Mouse (Mus musculus): ENCODE data around the gene Sez6l. TPM values are rescaled to one million over a fixed set of nuclear protein-coding genes. Genes with fewer than 3 reads are reported as not detected.

The Sez6l gene
- 16.0 and 16.4 TPM in 2 replicates for polyA plus RNA-seq (2016; fragmentation: Nextera tagmentation; extraction: Ambion mirVana)

DNA sequence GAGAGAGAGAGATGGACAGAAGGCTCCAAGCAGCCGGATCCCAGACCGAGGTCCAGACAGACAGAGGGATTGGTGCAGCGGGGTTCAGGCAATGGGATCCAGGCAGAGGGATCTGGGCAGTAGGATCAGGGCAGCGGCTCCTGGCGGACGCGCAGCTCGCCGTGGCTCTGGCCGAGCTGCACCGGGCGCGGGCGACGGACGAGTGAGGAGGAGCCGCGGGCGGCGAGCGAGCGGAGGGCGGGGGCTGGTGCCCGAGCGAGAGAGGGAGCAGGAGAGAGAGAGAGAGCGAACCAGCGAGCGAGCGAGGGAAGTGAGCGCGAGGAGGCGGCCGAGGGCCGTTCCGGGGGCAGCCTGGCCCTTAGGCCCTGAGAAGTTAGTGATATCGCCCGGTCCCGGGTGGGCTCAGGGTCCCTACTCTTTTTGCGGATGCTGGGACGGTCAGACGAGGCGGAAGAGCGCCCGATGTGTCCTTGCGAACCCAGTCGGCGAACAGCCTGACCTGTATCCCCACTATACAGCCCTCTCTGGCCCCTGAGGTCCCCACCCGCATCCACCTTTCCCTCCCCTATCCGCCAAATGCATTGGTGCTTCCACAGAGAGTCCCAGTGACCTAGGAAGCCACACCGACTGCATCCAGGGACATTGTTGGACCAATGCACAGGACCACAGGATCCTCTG lies at the start of gene Sez6l:
Gene Sez6l, minus strand, starts transcription at position 193 of the 678 bp plus-strand sequence.
- peaks cover 36% of the 10 kb centered on the region for H3K4me1 ChIP-seq
- H3K4me3 ChIP-seq, result peak within 1 kb of the TSS; percentile 65
- peak within 1 kb of the TSS; percentile 76 for H3K27ac ChIP-seq
- under 1% methylated on average over 42 of the region's 50 CpGs for WGBS
- peaks cover 72% of the 10 kb centered on the region for H3K27me3 ChIP-seq
- peak; percentile 73 for ATAC-seq (ENCODE audit: low FRiP score)
- H3K36me3 ChIP-seq, result no peaks in the 10 kb centered on the region
- H3K9me3 ChIP-seq (replicated peaks), result no peaks in the 10 kb centered on the region
- peak within 1 kb of the TSS; percentile 84 for H3K4me2 ChIP-seq (replicated peaks)
- H3K9ac ChIP-seq, result peak within 1 kb of the TSS; percentile 78

DNA sequence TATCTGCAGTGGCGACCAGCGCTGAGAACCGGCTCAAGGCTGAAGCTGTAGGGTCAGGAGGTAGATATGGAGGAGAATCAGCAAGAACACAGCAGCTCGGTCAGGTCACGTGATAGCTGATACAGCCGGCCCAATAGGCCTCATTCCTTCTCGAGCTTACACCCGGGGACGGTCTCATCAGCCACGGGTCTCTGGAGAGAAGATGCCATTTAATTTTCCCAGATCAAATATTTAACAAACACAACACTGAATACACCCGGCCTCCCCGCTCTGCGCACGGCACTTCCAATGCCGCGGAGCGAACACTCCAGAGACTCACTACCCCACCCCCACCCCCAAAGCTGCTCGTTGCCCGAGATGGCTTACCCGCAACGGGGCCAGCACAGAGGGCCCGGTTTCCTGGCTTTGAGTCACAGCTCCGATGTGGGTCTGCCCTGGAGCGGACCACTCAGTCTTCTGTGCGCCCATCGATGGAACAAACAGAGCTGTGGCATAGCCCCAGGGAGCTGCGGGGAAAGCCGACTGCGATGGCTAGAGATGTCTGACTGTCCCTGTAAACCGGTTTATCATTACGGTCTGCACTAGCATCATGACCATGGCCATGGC lies 48.7 kb upstream of the Sez6l start:
- H3K9me3 ChIP-seq (replicated peaks), result no peaks in the 10 kb centered on the region
- H3K9ac ChIP-seq, result no peak overlapping the region
- H3K36me3 ChIP-seq, result no peaks in the 10 kb centered on the region
- peak; percentile 52 for ATAC-seq (ENCODE audit: low FRiP score)
- H3K27ac ChIP-seq, result peak overlapping the region; percentile 64; the same call in 1 of the 2 replicates
- no peak overlapping the region for H3K4me3 ChIP-seq
- 0 out of 2 replicates have a peak, but pooled peaks cover 3% of the 10 kb centered on the region for H3K27me3 ChIP-seq
- peaks cover 33% of the 10 kb centered on the region for H3K4me1 ChIP-seq
- WGBS, result 41% methylated on average over 31 of the region's 31 CpGs
- peak overlapping the region; percentile 28 for H3K4me2 ChIP-seq (replicated peaks)

DNA sequence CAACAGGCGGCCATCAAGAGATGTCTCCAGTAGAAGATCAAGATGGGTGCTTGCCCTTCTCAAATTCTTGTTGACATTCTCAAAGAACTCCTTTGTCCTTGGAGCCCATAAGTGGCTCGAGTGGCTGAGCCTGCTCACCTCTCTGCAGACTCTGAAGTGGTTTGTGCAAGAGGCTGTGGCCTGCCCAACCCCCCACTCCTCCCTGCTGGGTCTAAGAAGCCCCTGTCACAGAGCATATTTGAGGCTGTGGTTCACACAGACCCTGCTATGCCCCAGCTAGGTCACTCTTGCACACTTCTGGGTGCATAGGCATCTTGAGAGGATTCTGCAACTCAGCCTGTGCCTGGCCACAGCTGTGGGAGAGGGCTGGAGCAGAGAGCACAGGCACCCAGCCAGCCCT lies 46.0 kb upstream of the Sez6l start:
- no peaks in the 10 kb centered on the region for H3K36me3 ChIP-seq
- WGBS, result 41% methylated on average over 2 of the region's 2 CpGs
- ATAC-seq (ENCODE audit: low FRiP score), result no peak
- no peak overlapping the region for H3K27ac ChIP-seq
- no peak overlapping the region for H3K4me3 ChIP-seq
- H3K4me1 ChIP-seq, result peaks cover 29% of the 10 kb centered on the region
- H3K27me3 ChIP-seq, result 0 out of 2 replicates have a peak, but pooled peaks cover 3% of the 10 kb centered on the region
- H3K9ac ChIP-seq, result peak overlapping the region; percentile 29; the same call in 1 of the 2 replicates
- H3K9me3 ChIP-seq (replicated peaks), result no peaks in the 10 kb centered on the region
- no peak overlapping the region for H3K4me2 ChIP-seq (replicated peaks)

GRCm38 (mm10) chr5:112620256-112620655 lies 43.3 kb upstream of the Sez6l start:
- no peak overlapping the region for H3K4me2 ChIP-seq (replicated peaks)
- H3K4me3 ChIP-seq, result no peak overlapping the region
- ATAC-seq (ENCODE audit: low FRiP score), result no peak
- H3K36me3 ChIP-seq, result no peaks in the 10 kb centered on the region
- 66% methylated on average over 3 of the region's 3 CpGs for WGBS
- peaks cover 6% of the 10 kb centered on the region for H3K4me1 ChIP-seq
- H3K27me3 ChIP-seq, result no peaks in the 10 kb centered on the region
- no peak overlapping the region for H3K9ac ChIP-seq
- no peak overlapping the region for H3K27ac ChIP-seq
- H3K9me3 ChIP-seq (replicated peaks), result no peaks in the 10 kb centered on the region

- Histone ChIP-seq H3K4me2 (replicated peaks) (no peak overlapping the region), H3K9me3 (replicated peaks) (no peaks in the 10 kb centered on the region), H3K27me3 (no peaks in the 10 kb centered on the region), H3K36me3 (no peaks in the 10 kb centered on the region), H3K9ac (no peak overlapping the region), H3K4me1 (peaks cover 6% of the 10 kb centered on the region), H3K4me3 (no peak overlapping the region), H3K27ac (no peak overlapping the region)
- no peak for ATAC-seq (ENCODE audit: low FRiP score)
- WGBS, result 86% methylated on average over 3 of the region's 3 CpGs
Measured at GRCm38 (mm10) chr5:112619344-112619743, 42.4 kb upstream of the Sez6l start.

GRCm38 (mm10) chr5:112617602-112618247 lies 40.7 kb upstream of the Sez6l start:
- Histone ChIP-seq H3K27ac (no peak overlapping the region), H3K4me3 (no peak overlapping the region), H3K4me1 (peaks cover under 1% of the 10 kb centered on the region), H3K27me3 (no peaks in the 10 kb centered on the region), H3K4me2 (replicated peaks) (no peak overlapping the region), H3K9ac (no peak overlapping the region), H3K9me3 (replicated peaks) (no peaks in the 10 kb centered on the region), H3K36me3 (no peaks in the 10 kb centered on the region)
- no peak for ATAC-seq (ENCODE audit: low FRiP score)
- 75% methylated on average over 16 of the region's 16 CpGs for WGBS

GRCm38 (mm10) chr5:112615946-112616617 lies 39.1 kb upstream of the Sez6l start:
- no peaks in the 10 kb centered on the region for H3K36me3 ChIP-seq

DNA sequence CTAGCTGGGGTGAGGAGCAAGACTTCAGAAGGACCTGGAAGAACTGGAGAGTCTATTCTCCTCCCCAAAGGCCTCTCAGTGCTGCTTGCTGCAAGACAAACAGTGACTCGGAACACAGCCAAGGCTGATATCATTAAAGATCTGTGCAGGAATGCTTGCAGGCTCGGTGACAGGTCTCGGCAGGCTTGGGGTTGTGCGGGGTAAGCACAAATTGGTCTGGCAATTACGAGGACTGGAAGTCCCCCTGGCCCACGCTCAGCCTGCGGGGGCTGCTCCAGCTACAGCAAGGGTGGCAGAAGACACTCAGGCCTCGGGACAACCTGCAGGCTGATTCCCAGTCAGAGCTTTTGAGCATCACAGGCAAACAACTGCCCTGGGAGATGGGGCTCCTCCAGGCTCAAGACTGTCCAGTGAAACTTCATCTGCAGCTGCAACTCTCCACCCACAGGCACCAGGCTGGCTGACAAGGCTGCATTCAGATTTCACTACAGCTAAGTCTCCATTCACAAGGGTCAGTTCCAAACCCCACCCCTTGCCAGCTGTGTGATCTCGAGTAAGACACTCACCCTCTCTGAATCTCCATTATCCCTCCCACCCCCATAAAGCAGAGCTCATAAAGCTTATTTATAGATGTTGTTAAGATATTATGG lies 31.0 kb upstream of the Sez6l start:
- ATAC-seq (ENCODE audit: low FRiP score), result no peak
- H3K4me3 ChIP-seq, result no peak overlapping the region
- H3K4me1 ChIP-seq, result peaks cover 21% of the 10 kb centered on the region
- no peak overlapping the region for H3K9ac ChIP-seq
- no peaks in the 10 kb centered on the region for H3K27me3 ChIP-seq
- no peaks in the 10 kb centered on the region for H3K9me3 ChIP-seq (replicated peaks)
- H3K4me2 ChIP-seq (replicated peaks), result no peak overlapping the region
- H3K36me3 ChIP-seq, result no peaks in the 10 kb centered on the region
- no peak overlapping the region; the same call in 1 of the 2 replicates for H3K27ac ChIP-seq
- WGBS, result 57% methylated on average over 9 of the region's 9 CpGs

More at GRCm38 (mm10) chr5:112615946-112616617, 39.1 kb upstream of the Sez6l start:
- WGBS, result 52% methylated on average over 7 of the region's 7 CpGs
- Histone ChIP-seq H3K27me3 (no peaks in the 10 kb centered on the region), H3K9ac (no peak overlapping the region), H3K4me3 (no peak overlapping the region), H3K4me1 (no peaks in the 10 kb centered on the region), H3K4me2 (replicated peaks) (no peak overlapping the region), H3K9me3 (replicated peaks) (no peaks in the 10 kb centered on the region), H3K27ac (no peak overlapping the region)
- no peak for ATAC-seq (ENCODE audit: low FRiP score)

GRCm38 (mm10) chr5:112607119-112607518 lies 30.1 kb upstream of the Sez6l start:
- Histone ChIP-seq H3K4me2 (replicated peaks) (no peak overlapping the region), H3K4me1 (peaks cover 21% of the 10 kb centered on the region), H3K36me3 (no peaks in the 10 kb centered on the region), H3K9me3 (replicated peaks) (no peaks in the 10 kb centered on the region), H3K9ac (no peak overlapping the region), H3K4me3 (no peak overlapping the region), H3K27ac (no peak overlapping the region), H3K27me3 (no peaks in the 10 kb centered on the region)
- 53% methylated on average over 2 of the region's 2 CpGs for WGBS
- no peak for ATAC-seq (ENCODE audit: low FRiP score)

DNA sequence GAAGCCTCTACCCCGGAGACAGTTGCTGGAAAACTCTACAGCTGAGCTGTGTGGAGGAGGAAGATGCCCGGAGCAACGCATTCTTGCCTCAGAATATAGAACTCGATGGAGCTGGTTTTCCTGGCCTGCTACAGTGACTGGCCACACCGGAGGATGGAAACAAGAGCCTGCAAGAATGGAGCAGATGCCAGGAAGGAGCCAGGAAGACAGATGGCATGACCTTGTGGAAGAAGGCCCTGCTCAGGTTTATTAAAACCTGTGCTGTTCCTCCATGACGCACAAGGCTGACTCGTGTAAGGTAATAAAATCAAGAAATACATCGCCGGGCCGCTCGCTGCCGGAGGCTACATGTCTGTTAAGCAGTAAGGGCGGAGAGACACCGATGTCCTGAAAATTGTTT lies 28.4 kb upstream of the Sez6l start:
- H3K9ac ChIP-seq, result no peak overlapping the region
- H3K27me3 ChIP-seq, result peaks cover 3% of the 10 kb centered on the region; the same call in 1 of the 2 replicates
- no peak for ATAC-seq (ENCODE audit: low FRiP score)
- no peak overlapping the region for H3K4me2 ChIP-seq (replicated peaks)
- H3K9me3 ChIP-seq (replicated peaks), result no peaks in the 10 kb centered on the region
- peak overlapping the region; percentile 14; the same call in 1 of the 2 replicates for H3K27ac ChIP-seq
- H3K36me3 ChIP-seq, result no peaks in the 10 kb centered on the region
- peaks cover 24% of the 10 kb centered on the region for H3K4me1 ChIP-seq
- WGBS, result 89% methylated on average over 14 of the region's 14 CpGs
- H3K4me3 ChIP-seq, result no peak overlapping the region

DNA sequence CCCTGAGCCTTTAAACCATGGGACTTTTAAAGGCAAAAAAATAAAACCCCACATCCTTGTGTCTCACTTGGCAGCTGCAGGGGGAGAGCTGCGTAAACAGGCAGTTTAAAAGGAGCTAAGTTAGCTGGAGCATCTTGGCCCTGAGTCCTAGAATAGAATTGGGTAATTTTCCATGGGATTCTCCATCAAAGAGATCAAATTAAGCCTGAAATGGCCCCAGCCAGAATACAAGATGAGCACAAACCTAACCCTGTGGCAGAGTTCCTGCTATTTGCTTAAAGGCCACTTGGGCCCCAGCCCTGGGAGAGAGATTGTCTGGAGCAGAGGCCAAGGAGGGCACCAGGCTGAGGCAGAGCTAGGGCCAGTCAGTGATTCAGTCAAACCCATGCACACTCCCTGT lies 27.3 kb upstream of the Sez6l start:
- peaks cover 29% of the 10 kb centered on the region for H3K4me1 ChIP-seq
- no peak overlapping the region for H3K27ac ChIP-seq

More for the DNA sequence above, 27.3 kb upstream of the Sez6l start:
- Histone ChIP-seq H3K36me3 (no peaks in the 10 kb centered on the region), H3K9me3 (replicated peaks) (no peaks in the 10 kb centered on the region), H3K4me2 (replicated peaks) (no peak overlapping the region), H3K27me3 (peaks cover 3% of the 10 kb centered on the region; the same call in 1 of the 2 replicates), H3K4me3 (no peak overlapping the region), H3K9ac (no peak overlapping the region)
- WGBS, result 73% methylated on average over 1 of the region's 1 CpGs
- ATAC-seq (ENCODE audit: low FRiP score), result no peak
